ENCODE assay signal across 17 mouse cellular contexts in the genomic region with DNA sequence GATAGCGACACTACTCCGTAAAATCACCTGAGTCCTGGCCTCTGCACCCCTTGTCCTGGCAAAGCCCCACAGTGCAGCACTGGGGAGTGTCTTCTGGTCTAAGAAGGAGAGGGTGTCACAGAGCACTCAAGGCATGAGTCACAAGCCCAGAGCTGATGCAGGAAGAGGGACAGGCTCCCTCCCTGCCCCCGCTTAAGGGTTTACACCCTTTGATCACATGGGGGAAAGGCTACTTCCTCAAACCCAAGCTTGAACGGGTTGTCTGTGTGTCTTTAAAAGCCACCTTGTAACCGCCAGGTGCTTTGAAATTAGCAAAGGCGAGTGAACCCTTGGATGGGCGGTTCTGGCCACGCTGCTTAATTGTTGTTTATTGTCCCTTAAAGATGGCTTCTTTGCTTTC. TPM values are rescaled to one million over a fixed set of nuclear protein-coding genes. Genes with fewer than 3 reads are reported as not detected.
DNase-seq lines count a peak whose midpoint lies in the region; TF ChIP-seq lines count a peak whose summit lies in the region.
"Had no signal": no experiment of that assay in that cellular context is flagged by ENCODE, and none has a peak within 500 bp of the region (broad histone marks: within the 10 kb centered on the region; RNA-seq: fewer than 3 reads in every experiment).

No protein-coding gene starts in this region.

- TF ChIP-seq POLR2A in CH12.LX (IDR thresholded peaks at IDR 0.05; ENCODE audit: low read depth, low read length) = no peak
- no peak for TF ChIP-seq POLR2A in spleen, adult 2 months (IDR thresholded peaks at IDR 0.05; ENCODE audit: low read depth, low read length)

- no peak for TF ChIP-seq CTCF in CH12.LX (conservative IDR thresholded peaks at IDR 0.05 in 1 of 2, IDR thresholded peaks at IDR 0.05 in 1 of 2; ENCODE audit: low read depth in 2 of 2, low read length in 2 of 2)
- TF ChIP-seq CTCF in spleen, adult 2 months (IDR thresholded peaks at IDR 0.05; ENCODE audit: extremely low read depth, insufficient read depth, insufficient read length, insufficient replicate concordance) = no peak

- peaks cover 12 to 23% of the 10 kb centered on the region in 2 experiments for H3K4me1 ChIP-seq in CH12.LX (ENCODE audit: control insufficient read depth in 1 of 2, insufficient read depth in 2 of 2)
- H3K4me1 ChIP-seq in spleen, adult 2 months (ENCODE audit: control insufficient read depth, insufficient read depth, insufficient read length) = peaks cover 10% of the 10 kb centered on the region; the same call in 1 of the 2 replicates
- H3K4me1 ChIP-seq: neural tube, embryonic 12.5 days had no signal

- H3K36me3 ChIP-seq in CH12.LX (replicated peaks in 1 of 2; ENCODE audit: control insufficient read depth in 1 of 2, insufficient read depth in 1 of 2, low read length in 1 of 2) (no peaks in the 10 kb centered on the region), macrophage (ENCODE audit: inconsistent target) (no peaks in the 10 kb centered on the region)
- H3K36me3 ChIP-seq in spleen, adult 2 months (ENCODE audit: control insufficient read depth, insufficient read depth, low read length) = no peaks in the 10 kb centered on the region
- H3K36me3 ChIP-seq: limb, embryonic 15.5 days; neural tube, embryonic 12.5 days had no signal

- H3K9ac ChIP-seq in CH12.LX (ENCODE audit: insufficient read depth, low read depth) = no peak overlapping the region
- H3K9ac ChIP-seq: limb, embryonic 15.5 days; neural tube, embryonic 12.5 days had no signal

- no peak for TF ChIP-seq EP300 in CH12.LX (IDR thresholded peaks at IDR 0.05; ENCODE audit: low read length)

- dilution Hi-C loops in CH12.LX (cut with MboI; ENCODE audit: extremely low pct_ligation_motif_present, extremely low pct_unique_long_range_greater_than_20kb, low sequenced_read_pairs) = no loop called here

- no peak overlapping the region for H3K4me2 ChIP-seq in CH12.LX (ENCODE audit: insufficient read depth, low read depth, poor library complexity, severe bottlenecking)
- H3K4me2 ChIP-seq: limb, embryonic 15.5 days; neural tube, embryonic 12.5 days had no signal

- DNase-seq in CH12.LX (ENCODE audit: extremely low read depth) (peak; percentile 74), MEL-GATA-1-ER (ENCODE audit: extremely low read depth, low read depth) (peak; percentile 69)
- peak; percentile 61 to 62 for DNase-seq in spleen, adult 2 months (ENCODE audit: low read depth in 1 of 2, low spot score in 2 of 2)
- DNase-seq in testis, postnatal 10 days (ENCODE audit: low spot score) = no peak
- no peak for DNase-seq in frontal cortex, postnatal 10 days (ENCODE audit: low spot score in 2 of 2)
- DNase-seq in ovary, adult 18-20 months (ENCODE audit: low spot score) = no peak
- DNase-seq: adrenal gland, postnatal 14 days; cerebellum, adult 8-10 months; kidney, adult 2 months; thymus, postnatal 36 days had no signal

- no peak for TF ChIP-seq RAD21 in CH12.LX (IDR thresholded peaks at IDR 0.05; ENCODE audit: low read depth, low read length)

- no peak overlapping the region for H3K4me3 ChIP-seq in CH12.LX (replicated peaks in 1 of 3; ENCODE audit: low read depth in 2 of 3, low read length in 2 of 3, poor library complexity in 1 of 3)
- H3K4me3 ChIP-seq in macrophage (ENCODE audit: inconsistent target) = no peak overlapping the region
- no peak overlapping the region for H3K4me3 ChIP-seq in spleen, adult 2 months (ENCODE audit: extremely low read depth, insufficient read depth, insufficient read length)
- H3K4me3 ChIP-seq: limb, embryonic 15.5 days; neural tube, embryonic 12.5 days had no signal

- H3K79me2 ChIP-seq in CH12.LX (replicated peaks; ENCODE audit: control insufficient read depth, extremely low read depth, insufficient read depth, poor library complexity, severe bottlenecking) = no peaks in the 10 kb centered on the region
- no peaks in the 10 kb centered on the region for H3K79me2 ChIP-seq in macrophage (ENCODE audit: inconsistent target)

- no peaks in the 10 kb centered on the region for H3K27me3 ChIP-seq in CH12.LX (replicated peaks)
- no peaks in the 10 kb centered on the region for H3K27me3 ChIP-seq in spleen, adult 2 months (ENCODE audit: control insufficient read depth, insufficient read depth, low read length)
- H3K27me3 ChIP-seq: limb, embryonic 15.5 days; neural tube, embryonic 12.5 days; Patski had no signal

- H3K9me3 ChIP-seq in CH12.LX (replicated peaks; ENCODE audit: low read length) = no peaks in the 10 kb centered on the region
- H3K9me3 ChIP-seq: limb, embryonic 15.5 days; neural tube, embryonic 12.5 days had no signal

- in situ Hi-C loops in CH12.LX (cut with MboI; ENCODE audit: low pct_ligation_motif_present, low pct_unique_long_range_greater_than_20kb, low sequenced_read_pairs) = loop anchor here (5.0 kb wide), 1 partner anchor 36 kb away; a partner anchor contains a TSS

- WGBS in macrophage (ENCODE audit: missing documents) = 40% methylated on average over 8 of the region's 8 CpGs
- 38% methylated on average over 8 of the region's 8 CpGs for WGBS in spleen, adult 2 months

- no peak overlapping the region for H3K27ac ChIP-seq in CH12.LX (ENCODE audit: insufficient read depth, low read depth)
- peak overlapping the region; percentile 71 for H3K27ac ChIP-seq in macrophage
- H3K27ac ChIP-seq in spleen, adult 2 months (ENCODE audit: insufficient read depth, low read length) = peak overlapping the region; percentile 48
- H3K27ac ChIP-seq: limb, embryonic 15.5 days; neural tube, embryonic 12.5 days had no signal

TF ChIP-seq in CH12.LX, 34 proteins besides CTCF, POLR2A, EP300 and RAD21:
- TF ChIP-seq MAX (IDR thresholded peaks at IDR 0.05; ENCODE audit: low read length) (no peak), JUND (conservative IDR thresholded peaks at IDR 0.05; ENCODE audit: low read depth, low read length) (no peak), USF1 (IDR thresholded peaks at IDR 0.05; ENCODE audit: low read depth, low read length) (peak; percentile 10; the same call in 1 of the 2 replicates), KAT2A (IDR thresholded peaks at IDR 0.05; ENCODE audit: insufficient replicate concordance, low read length) (no peak), CHD1 (IDR thresholded peaks at IDR 0.05; ENCODE audit: low read depth, low read length) (no peak), MYC (IDR thresholded peaks at IDR 0.05; ENCODE audit: low read depth, low read length) (no peak), PAX5 (IDR thresholded peaks at IDR 0.05; ENCODE audit: low read length) (no peak), TCF12 (IDR thresholded peaks at IDR 0.05; ENCODE audit: low read depth, low read length) (no peak), MXI1 (IDR thresholded peaks at IDR 0.05; ENCODE audit: low read depth, low read length) (no peak), USF2 (conservative IDR thresholded peaks at IDR 0.05; ENCODE audit: low read depth, low read length) (peak; percentile 29; the same call in 1 of the 2 replicates), ELF1 (IDR thresholded peaks at IDR 0.05; ENCODE audit: low read depth, low read length) (peak; percentile 50; the same call in 1 of the 2 replicates), CHD2 (IDR thresholded peaks at IDR 0.05; ENCODE audit: low read length) (no peak), NRF1 (IDR thresholded peaks at IDR 0.05; ENCODE audit: low read depth, low read length) (no peak)
TF ChIP-seq in CH12.LX: peak in this region for 3.

RNA-seq across cellular contexts. Expression of a gene that starts 25.6 kb away (rescaled TPM):
- total RNA-seq in CH12.LX (2012; rRNA removed) (not detected in 2 replicates), CH12.LX (2014; rRNA removed) (not detected in 2 replicates)
- polyA plus RNA-seq in CH12.LX (2012; ENCODE audit: insufficient read length, low read depth) (not detected in 2 replicates), macrophage (2018) (not detected in 3 replicates)
- not detected for total RNA-seq in macrophage (2018; cell fraction: chromatin; rRNA removed)
- total RNA-seq in macrophage (2018; cell fraction: cytosol; rRNA removed) = not detected
- total RNA-seq in macrophage (2018; cell fraction: nucleus; rRNA removed) = not detected
- 0.05 and 0.07 TPM in 2 replicates for polyA plus RNA-seq in spleen, adult 2 months (2012; rRNA removed)
- total RNA-seq: heart, adult 8-10 months had no signal
- polyA plus RNA-seq: Patski had no signal

RNA-seq across cellular contexts. Expression of a gene that starts 36.7 kb away (rescaled TPM):
- 2.9 and 3.2 TPM in 2 replicates for total RNA-seq in CH12.LX (2012; rRNA removed)
- total RNA-seq in CH12.LX (2014; rRNA removed) = 1.5 and 1.7 TPM in 2 replicates
- 2.5 and 2.8 TPM in 2 replicates for polyA plus RNA-seq in CH12.LX (2012; ENCODE audit: insufficient read length, low read depth)
- 10 to 100 TPM in 23 of 26 experiments, 1 to 10 TPM in 3; 5.6 to 54.9 (median 23.6) TPM for total RNA-seq in macrophage (2018; cell fraction: chromatin; rRNA removed)
- total RNA-seq in macrophage (2018; cell fraction: cytosol; rRNA removed) = 1 to 10 TPM; 1.5 to 9.5 (median 3.4) TPM
- 10 to 100 TPM in 18 of 26 experiments, 1 to 10 TPM in 8; 4.2 to 37.4 (median 12.9) TPM for total RNA-seq in macrophage (2018; cell fraction: nucleus; rRNA removed)
- 3.9 to 4.5 TPM (median 4.4 TPM) in 3 replicates for polyA plus RNA-seq in macrophage (2018)
- polyA plus RNA-seq in spleen, adult 2 months (2012; rRNA removed) = 2.9 and 3.4 TPM in 2 replicates

RNA-seq across cellular contexts. Expression of a gene that starts 39.0 kb away (rescaled TPM):
- total RNA-seq in CH12.LX (2012; rRNA removed) = not detected in 2 replicates
- total RNA-seq in CH12.LX (2014; rRNA removed) = not detected in 2 replicates
- 0.06 TPM in 1 of 2 replicates, not detected in the other for polyA plus RNA-seq in CH12.LX (2012; ENCODE audit: insufficient read length, low read depth)
- 1 to 10 TPM in 11 of 26 experiments, under 1 TPM in 15; 0.08 to 3.3 (median 0.97) TPM for total RNA-seq in macrophage (2018; cell fraction: chromatin; rRNA removed)
- total RNA-seq in macrophage (2018; cell fraction: cytosol; rRNA removed) = under 1 TPM; 0.06 to 0.41 (median 0.22) TPM
- total RNA-seq in macrophage (2018; cell fraction: nucleus; rRNA removed) = 1 to 10 TPM in 5 of 26 experiments, under 1 TPM in 18, not detected in 3; 0.06 to 1.6 (median 0.55) TPM
- 0.11 to 0.34 TPM (median 0.20 TPM) in 3 replicates for polyA plus RNA-seq in macrophage (2018)
- 0.09 and 0.29 TPM in 2 replicates for polyA plus RNA-seq in spleen, adult 2 months (2012; rRNA removed)
- polyA plus RNA-seq: forebrain, embryonic 16.5 days; hindbrain, embryonic 11.5 days; Patski had no signal

Comparison
In these comparisons a context has a peak if more than half of its experiments do, and no peak if none do; other contexts are left out.
1. DNase-seq: peak in CH12.LX (single experiment), MEL-GATA-1-ER (single experiment) and spleen, adult 2 months (2 of 2); none in testis, postnatal 10 days (single experiment), frontal cortex, postnatal 10 days (0 of 2) and ovary, adult 18-20 months (single experiment).